Mouse (Mus musculus): ENCODE results near the gene Cers5. TPM values are rescaled to one million over a fixed set of nuclear protein-coding genes. Genes with fewer than 3 reads are reported as not detected.

Gene Cers5
- polyA plus RNA-seq, 1 experiment from 2014 or later = 81.6 TPM

DNA sequence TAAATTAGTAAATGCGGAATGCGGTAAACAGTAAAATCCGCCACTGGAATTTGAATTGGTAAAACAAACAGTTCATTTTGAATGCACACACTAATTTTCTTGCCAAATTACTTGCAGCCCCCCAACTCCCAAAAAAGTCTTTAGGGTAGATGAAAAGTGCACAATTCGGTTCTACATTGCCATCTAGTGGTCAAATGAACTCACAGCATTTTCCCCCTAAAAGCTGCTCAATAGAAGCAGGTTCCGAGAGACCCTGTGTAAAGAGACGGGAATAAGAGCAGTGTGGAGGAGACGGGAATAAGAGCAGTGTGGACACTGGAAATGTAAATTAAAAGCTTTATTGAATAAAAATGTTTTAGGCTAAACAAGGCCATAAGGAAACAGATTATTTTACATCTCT is 5.5 kb upstream of the Cers5 start:
- Histone ChIP-seq H3K36me3 (peaks cover 46% of the 10 kb centered on the region), H3K4me1 (peaks cover 6% of the 10 kb centered on the region; the same call in 1 of the 2 replicates), H3K4me2 (no peak overlapping the region), H3K9ac (no peak overlapping the region), H3K27ac (no peak overlapping the region), H3K9me3 (replicated peaks) (no peaks in the 10 kb centered on the region), H3K4me3 (replicated peaks) (no peak overlapping the region), H3K27me3 (no peaks in the 10 kb centered on the region)
- ATAC-seq (replicated peaks; ENCODE audit: low FRiP score) = no peak
- WGBS = 32% methylated on average over 7 of the region's 7 CpGs

DNA sequence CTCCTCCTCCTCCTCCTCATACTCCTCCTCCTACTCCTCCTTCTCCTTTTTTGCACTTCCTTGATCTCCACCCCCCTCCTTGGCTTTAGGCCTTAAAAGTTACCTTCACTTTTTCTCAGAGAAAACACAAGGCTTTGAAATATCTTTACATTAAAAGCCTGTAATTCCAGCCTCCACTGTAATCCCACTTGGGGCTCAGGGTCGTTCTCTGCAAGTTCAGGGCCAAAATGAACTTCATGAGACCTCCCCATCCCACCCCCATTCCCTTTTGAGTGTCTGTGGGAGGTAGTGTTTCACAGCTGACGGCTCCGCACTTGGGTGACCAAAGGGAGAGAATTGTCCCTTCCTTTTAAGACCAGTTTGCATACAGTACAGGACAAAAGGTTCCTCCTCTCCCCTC is 240 bp upstream of the Cers5 start:
- WGBS = 12% methylated on average over 3 of the region's 3 CpGs
- 0 out of 2 replicates have a peak, but pooled peaks have one; percentile 4 for ATAC-seq (replicated peaks; ENCODE audit: low FRiP score)
- peaks cover 4% of the 10 kb centered on the region; the same call in 1 of the 2 replicates for H3K36me3 ChIP-seq
- H3K9ac ChIP-seq = no peak overlapping the region
- peak overlapping the region; percentile 86 for H3K4me2 ChIP-seq
- H3K27me3 ChIP-seq = no peaks in the 10 kb centered on the region
- peak overlapping the region; percentile 98 for H3K27ac ChIP-seq
- H3K9me3 ChIP-seq (replicated peaks) = no peaks in the 10 kb centered on the region
- peaks cover 25% of the 10 kb centered on the region for H3K4me1 ChIP-seq
- peak overlapping the region; percentile 89; the same call in 1 of the 2 replicates for H3K4me3 ChIP-seq (replicated peaks)

DNA sequence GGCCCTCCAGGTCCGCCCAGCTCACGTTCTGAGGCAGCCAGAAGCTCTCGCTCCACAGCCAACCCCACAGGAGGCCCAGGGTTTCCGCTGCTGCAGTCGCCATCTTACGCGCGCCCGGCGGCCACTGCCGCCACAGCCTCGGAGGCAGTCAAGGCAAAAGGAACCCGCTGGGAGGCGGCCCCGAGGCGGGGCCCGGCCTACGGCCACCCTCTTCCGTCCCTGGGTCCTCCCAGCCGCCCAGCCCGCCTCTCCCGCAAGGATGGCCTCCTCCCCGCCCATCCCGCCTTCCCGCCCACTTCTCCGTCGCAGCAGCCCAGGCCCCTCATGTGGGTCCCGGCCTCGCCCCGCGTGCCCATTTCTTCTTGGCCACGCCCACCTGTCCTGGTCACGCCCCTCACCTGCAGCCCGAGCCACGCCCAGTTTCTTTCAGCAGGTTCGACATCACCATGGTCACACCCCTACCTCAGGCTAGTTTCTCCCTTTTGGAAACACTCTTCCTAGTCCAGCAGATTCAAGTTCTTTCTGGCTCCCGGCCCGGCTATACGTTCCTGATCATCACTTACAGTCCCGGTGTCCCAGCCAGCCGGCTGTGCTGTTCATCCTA is 306 bp downstream of the Cers5 start:
- under 1% methylated on average over 40 of the region's 41 CpGs for WGBS
- H3K36me3 ChIP-seq = no peaks in the 10 kb centered on the region
- peak overlapping the region; percentile 89 for H3K4me3 ChIP-seq (replicated peaks)
- peak; percentile 95 for ATAC-seq (replicated peaks; ENCODE audit: low FRiP score)
- H3K4me1 ChIP-seq = peaks cover 29% of the 10 kb centered on the region
- H3K27ac ChIP-seq = peak overlapping the region; percentile 98
- H3K27me3 ChIP-seq = no peaks in the 10 kb centered on the region
- peak overlapping the region; percentile 88 for H3K9ac ChIP-seq
- peak overlapping the region; percentile 86 for H3K4me2 ChIP-seq
- H3K9me3 ChIP-seq (replicated peaks) = no peaks in the 10 kb centered on the region

DNA sequence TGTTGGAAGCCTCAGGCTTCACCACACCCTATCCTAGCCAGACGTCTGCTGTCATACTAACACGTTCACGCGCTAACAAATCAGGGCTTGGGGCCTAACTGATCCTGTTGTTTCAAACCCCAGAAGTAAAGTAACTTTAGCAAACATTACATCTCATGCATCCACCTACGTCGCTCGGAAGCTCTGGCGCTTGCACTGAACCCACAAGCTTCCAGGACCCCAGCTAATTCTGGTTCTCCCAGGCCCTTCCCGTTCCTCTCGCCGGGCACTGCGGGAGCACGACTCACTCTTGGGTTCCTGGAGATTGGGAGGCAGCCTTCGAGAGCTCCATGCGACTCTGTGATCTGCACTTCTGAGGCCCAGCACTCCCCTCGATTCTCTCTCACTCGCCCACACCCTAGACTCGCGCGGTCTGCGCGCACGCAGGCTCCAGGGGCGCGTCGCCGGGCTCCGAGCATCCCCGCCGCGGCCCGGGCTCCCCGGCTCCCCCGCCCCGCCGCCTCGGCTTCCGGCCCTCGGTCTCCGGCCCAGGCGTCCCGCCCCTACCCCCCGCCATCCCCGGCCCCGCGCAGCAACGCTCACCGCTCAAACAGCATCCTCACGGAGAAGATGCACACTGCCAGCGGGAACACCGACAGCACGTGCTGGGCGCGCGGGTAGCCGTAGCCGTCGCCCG is 946 bp downstream of the Cers5 start:
- no peaks in the 10 kb centered on the region for H3K9me3 ChIP-seq (replicated peaks)
- peak; percentile 68 for ATAC-seq (replicated peaks; ENCODE audit: low FRiP score)
- peaks cover 29% of the 10 kb centered on the region for H3K4me1 ChIP-seq
- peak overlapping the region; percentile 86 for H3K4me2 ChIP-seq
- peak overlapping the region; percentile 89 for H3K4me3 ChIP-seq (replicated peaks)
- H3K36me3 ChIP-seq = peaks cover 2% of the 10 kb centered on the region; the same call in 1 of the 2 replicates
- peak overlapping the region; percentile 88 for H3K9ac ChIP-seq
- no peaks in the 10 kb centered on the region for H3K27me3 ChIP-seq
- WGBS = 1% methylated on average over 59 of the region's 59 CpGs
- H3K27ac ChIP-seq = peak overlapping the region; percentile 98

DNA sequence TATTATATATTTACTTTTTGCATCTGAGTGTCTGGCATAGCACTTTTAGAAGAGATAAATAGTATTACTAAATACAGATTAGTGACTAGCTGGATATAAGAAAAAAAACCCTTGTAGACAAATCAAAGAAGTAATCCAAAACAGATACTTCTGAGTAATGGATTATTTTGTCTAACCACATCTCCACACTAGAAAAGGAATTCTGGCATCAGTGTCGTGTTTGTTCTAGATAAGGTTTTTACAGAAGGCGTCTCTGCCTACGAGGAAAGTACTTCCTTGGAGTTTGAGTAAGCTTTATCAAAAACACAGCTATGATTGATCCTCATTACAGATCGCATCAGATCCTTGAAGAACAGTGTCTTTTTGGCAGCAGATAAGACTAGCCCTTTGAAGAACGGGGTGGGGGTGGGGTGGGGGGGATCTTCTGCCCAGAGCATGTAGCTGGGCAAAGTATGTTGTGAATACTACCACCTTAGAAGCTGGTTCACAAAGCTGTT is 1.6 kb downstream of the Cers5 start:
- H3K4me3 ChIP-seq (replicated peaks) = peak overlapping the region; percentile 89
- peak overlapping the region; percentile 98 for H3K27ac ChIP-seq
- H3K4me2 ChIP-seq = peak overlapping the region; percentile 86
- H3K27me3 ChIP-seq = no peaks in the 10 kb centered on the region
- peaks cover 29% of the 10 kb centered on the region for H3K4me1 ChIP-seq
- H3K9me3 ChIP-seq (replicated peaks) = no peaks in the 10 kb centered on the region
- 17% methylated on average over 5 of the region's 5 CpGs for WGBS
- H3K36me3 ChIP-seq = peaks cover 4% of the 10 kb centered on the region; the same call in 1 of the 2 replicates
- ATAC-seq (replicated peaks; ENCODE audit: low FRiP score) = no peak
- peak overlapping the region; percentile 88 for H3K9ac ChIP-seq

DNA sequence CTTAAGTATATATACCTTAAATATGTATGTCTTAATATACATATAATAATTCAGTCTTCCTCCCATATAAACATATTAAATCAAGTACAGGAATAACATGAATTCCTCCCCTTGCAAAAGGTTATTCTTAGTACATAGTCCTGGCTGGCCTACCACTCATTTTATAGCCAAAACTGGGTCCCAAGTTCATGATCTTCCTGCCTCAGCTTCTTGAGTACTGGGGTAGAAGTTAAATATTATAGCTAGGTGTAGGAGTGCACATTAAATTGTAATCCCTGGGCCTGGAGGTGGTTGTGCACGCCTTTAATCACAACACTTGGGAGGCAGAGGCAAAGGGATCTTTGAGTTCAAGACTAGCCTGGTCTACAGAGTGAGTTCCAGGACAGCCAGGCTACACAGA is 3.9 kb downstream of the Cers5 start:
- H3K27ac ChIP-seq = no peak overlapping the region
- H3K9me3 ChIP-seq (replicated peaks) = no peaks in the 10 kb centered on the region
- H3K9ac ChIP-seq = no peak overlapping the region
- no peak for ATAC-seq (replicated peaks; ENCODE audit: low FRiP score)
- peaks cover 26% of the 10 kb centered on the region for H3K4me1 ChIP-seq
- no peak overlapping the region for H3K4me3 ChIP-seq (replicated peaks)
- no peaks in the 10 kb centered on the region for H3K27me3 ChIP-seq
- 69% methylated on average over 1 of the region's 1 CpGs for WGBS
- H3K36me3 ChIP-seq = peaks cover 11% of the 10 kb centered on the region; the same call in 1 of the 2 replicates
- no peak overlapping the region for H3K4me2 ChIP-seq

DNA sequence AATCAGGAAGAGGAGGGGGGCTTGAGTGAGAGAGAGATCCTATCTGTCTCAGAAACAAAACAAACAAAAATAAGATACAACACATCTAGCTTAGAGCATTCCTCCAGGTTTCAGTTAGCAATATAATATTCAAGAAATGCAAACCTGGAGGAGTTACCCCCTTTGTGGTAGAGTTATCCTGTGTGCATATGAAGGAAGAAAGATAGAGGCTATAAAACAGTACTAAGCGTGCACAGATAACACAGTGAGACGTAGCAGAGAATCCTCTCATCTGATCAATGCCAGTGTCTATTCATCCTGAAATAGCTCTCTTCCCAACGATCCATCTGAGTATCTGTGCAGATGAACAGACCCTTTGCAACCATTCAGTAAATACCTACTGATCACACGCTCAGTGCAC is 5.2 kb downstream of the Cers5 start:
- no peak overlapping the region for H3K9ac ChIP-seq
- no peaks in the 10 kb centered on the region for H3K27me3 ChIP-seq
- H3K27ac ChIP-seq = no peak overlapping the region
- no peak for ATAC-seq (replicated peaks; ENCODE audit: low FRiP score)
- no peak overlapping the region for H3K4me2 ChIP-seq
- peaks cover 17% of the 10 kb centered on the region; the same call in 1 of the 2 replicates for H3K36me3 ChIP-seq
- no peaks in the 10 kb centered on the region for H3K9me3 ChIP-seq (replicated peaks)
- WGBS = 78% methylated on average over 4 of the region's 4 CpGs
- H3K4me1 ChIP-seq = peaks cover 20% of the 10 kb centered on the region
- H3K4me3 ChIP-seq (replicated peaks) = no peak overlapping the region

DNA sequence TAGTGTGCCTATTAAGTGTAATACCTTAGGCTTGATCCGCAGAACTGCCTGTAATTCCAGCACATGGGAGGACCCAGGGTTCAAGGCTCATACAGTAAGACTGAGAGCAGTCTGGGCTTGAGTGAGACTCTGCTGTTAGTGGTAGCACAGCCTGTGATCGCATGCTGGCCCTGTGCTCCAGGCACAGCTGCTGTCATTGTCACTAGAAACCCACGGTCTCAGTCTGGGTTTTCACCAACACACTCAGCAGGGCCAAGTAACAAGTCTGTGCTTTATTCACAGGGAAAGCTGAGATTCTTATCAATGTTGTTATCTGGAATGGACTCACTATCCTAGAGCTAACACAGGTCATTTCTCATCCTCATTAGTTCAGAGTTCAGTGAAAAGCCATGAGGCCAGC is 18.5 kb downstream of the Cers5 start:
- no peak overlapping the region for H3K27ac ChIP-seq
- no peak overlapping the region for H3K9ac ChIP-seq
- no peaks in the 10 kb centered on the region for H3K27me3 ChIP-seq
- peaks cover 19% of the 10 kb centered on the region for H3K36me3 ChIP-seq
- 78% methylated on average over 3 of the region's 3 CpGs for WGBS
- H3K4me3 ChIP-seq (replicated peaks) = no peak overlapping the region
- peaks cover 3% of the 10 kb centered on the region; the same call in 1 of the 2 replicates for H3K4me1 ChIP-seq
- H3K9me3 ChIP-seq (replicated peaks) = no peaks in the 10 kb centered on the region
- H3K4me2 ChIP-seq = no peak overlapping the region
- no peak for ATAC-seq (replicated peaks; ENCODE audit: low FRiP score)

DNA sequence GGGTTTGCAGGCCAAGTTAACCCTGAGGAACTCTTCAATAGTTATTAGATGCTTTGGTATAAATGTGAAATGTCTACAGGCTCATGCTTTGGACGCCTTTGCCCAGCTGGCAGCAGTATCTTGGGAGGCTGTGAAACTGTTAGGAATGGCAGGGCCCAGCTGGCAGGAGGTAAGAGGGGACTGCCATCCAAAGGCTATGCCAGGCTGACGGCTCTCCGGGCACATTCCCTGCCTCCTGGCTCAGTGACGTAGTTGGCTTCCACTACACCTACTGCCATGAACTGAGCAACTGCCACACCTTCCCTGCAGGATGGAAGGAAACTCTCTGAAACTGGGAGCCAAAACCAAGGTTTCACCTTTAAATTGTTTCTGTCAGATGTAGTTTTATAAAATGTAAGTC is 32.5 kb downstream of the Cers5 start:
- Histone ChIP-seq H3K4me3 (replicated peaks) (no peak overlapping the region), H3K27ac (no peak overlapping the region), H3K9me3 (replicated peaks) (no peaks in the 10 kb centered on the region), H3K9ac (no peak overlapping the region), H3K4me1 (no peaks in the 10 kb centered on the region), H3K27me3 (no peaks in the 10 kb centered on the region), H3K36me3 (peaks cover 94% of the 10 kb centered on the region), H3K4me2 (no peak overlapping the region)
- 97% methylated on average over 4 of the region's 4 CpGs for WGBS
- no peak for ATAC-seq (replicated peaks; ENCODE audit: low FRiP score)

DNA sequence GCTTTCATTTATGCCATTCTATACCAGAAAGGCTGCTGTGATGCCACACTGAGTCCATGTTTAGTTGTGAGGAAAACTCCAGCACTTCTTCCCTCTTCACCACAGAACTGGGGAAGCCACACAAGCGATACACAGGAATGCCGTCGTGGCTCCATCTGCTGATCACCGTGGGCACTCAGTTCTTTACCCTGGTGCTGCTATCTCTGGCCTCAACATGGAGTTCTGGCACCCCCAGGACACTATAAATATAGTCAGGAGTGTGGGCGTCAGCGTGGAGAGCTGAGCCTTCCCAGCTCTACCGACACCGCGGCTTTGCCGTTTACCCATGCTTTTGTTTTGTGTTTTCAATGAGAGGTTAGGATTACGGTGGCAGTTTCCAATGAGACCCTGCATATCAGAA is 36.0 kb downstream of the Cers5 start:
- no peak overlapping the region for H3K4me2 ChIP-seq
- no peak for ATAC-seq (replicated peaks; ENCODE audit: low FRiP score)
- H3K27ac ChIP-seq = no peak overlapping the region
- no peak overlapping the region for H3K4me3 ChIP-seq (replicated peaks)
- WGBS = 90% methylated on average over 11 of the region's 11 CpGs
- H3K4me1 ChIP-seq = no peaks in the 10 kb centered on the region
- no peaks in the 10 kb centered on the region for H3K27me3 ChIP-seq
- peaks cover 86% of the 10 kb centered on the region for H3K36me3 ChIP-seq
- no peak overlapping the region for H3K9ac ChIP-seq
- H3K9me3 ChIP-seq (replicated peaks) = no peaks in the 10 kb centered on the region

DNA sequence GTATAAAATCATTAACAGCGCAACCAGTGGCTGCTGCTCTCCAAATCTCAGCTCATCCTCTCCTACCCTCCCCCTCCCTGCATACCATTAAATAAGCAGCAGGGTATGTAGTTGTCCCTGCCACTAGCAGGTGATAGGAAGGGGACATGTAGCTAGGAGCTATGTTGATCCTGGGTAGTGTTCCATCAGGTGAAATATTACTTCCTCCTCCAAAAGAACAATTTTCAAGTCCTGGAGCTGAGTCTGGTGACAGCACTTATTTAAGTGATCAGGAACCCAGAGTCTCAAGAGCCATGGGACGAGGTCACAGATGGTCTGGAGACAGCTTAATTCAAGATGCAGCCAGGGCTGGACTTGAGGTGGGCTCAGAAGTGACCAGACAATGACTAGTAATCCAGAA is 37.1 kb downstream of the Cers5 start:
- no peak overlapping the region for H3K27ac ChIP-seq
- peaks cover 82% of the 10 kb centered on the region for H3K36me3 ChIP-seq
- no peak overlapping the region for H3K4me2 ChIP-seq
- H3K9ac ChIP-seq = no peak overlapping the region
- ATAC-seq (replicated peaks; ENCODE audit: low FRiP score) = no peak
- no peaks in the 10 kb centered on the region for H3K9me3 ChIP-seq (replicated peaks)
- no peak overlapping the region for H3K4me3 ChIP-seq (replicated peaks)
- 94% methylated on average over 2 of the region's 2 CpGs for WGBS
- H3K27me3 ChIP-seq = no peaks in the 10 kb centered on the region
- H3K4me1 ChIP-seq = no peaks in the 10 kb centered on the region

DNA sequence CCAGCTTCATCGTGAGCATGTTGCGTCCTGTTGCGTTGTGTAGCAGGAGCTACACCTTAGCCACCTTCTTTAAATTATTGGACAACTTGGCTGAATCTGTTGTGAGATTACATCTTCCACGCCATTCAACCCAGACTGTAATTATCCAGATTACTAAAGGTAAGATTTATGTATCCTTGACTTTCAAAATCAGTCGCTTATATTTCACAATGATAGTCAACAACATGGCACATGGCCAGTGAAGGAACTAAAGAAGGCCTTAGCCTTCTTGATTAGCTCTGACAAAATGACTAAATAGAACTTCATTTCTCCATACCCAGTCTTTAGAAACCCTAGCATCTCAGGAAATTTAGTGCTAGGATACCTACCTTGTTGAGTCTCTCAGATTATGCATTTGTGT is 39.5 kb downstream of the Cers5 start:
- Histone ChIP-seq H3K4me2 (no peak overlapping the region), H3K4me1 (no peaks in the 10 kb centered on the region), H3K36me3 (peaks cover 78% of the 10 kb centered on the region), H3K4me3 (replicated peaks) (no peak overlapping the region), H3K9ac (no peak overlapping the region), H3K27ac (no peak overlapping the region), H3K9me3 (replicated peaks) (peaks cover 4% of the 10 kb centered on the region; the same call in 1 of the 2 replicates), H3K27me3 (no peaks in the 10 kb centered on the region)
- 96% methylated on average over 5 of the region's 5 CpGs for WGBS
- ATAC-seq (replicated peaks; ENCODE audit: low FRiP score) = no peak

All from kidney, embryonic 15.5 days (tissue).